Mouse (Mus musculus): Measurements from ENCODE around the gene Smarcc2. TPM values are rescaled to one million over a fixed set of nuclear protein-coding genes. Genes with fewer than 3 reads are reported as not detected.

Smarcc2 gene
- polyA plus RNA-seq, 1 experiment from 2014 or later, result 28.9 TPM

DNA sequence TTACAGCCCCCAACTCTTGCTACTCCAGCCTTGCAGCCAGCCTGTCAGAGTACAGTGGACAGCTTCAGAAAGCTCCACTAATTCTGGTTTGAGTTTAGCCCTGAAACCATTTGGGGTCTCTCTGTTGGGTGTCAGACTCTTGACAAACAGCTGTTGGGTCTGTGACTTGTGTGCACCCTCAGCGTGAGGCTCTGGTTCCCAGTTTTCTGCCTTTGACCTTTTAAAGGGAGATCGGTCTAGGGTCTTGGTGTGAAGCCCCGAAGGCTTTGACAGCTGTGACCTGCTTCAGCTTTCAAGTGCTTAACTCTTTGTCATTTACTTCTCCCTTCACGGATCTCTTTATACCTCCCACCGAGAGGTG, 1.2 kb downstream of the Smarcc2 start:
- ATAC-seq (no peak), DNase-seq (ENCODE audit: low spot score) (no peak)
- Histone ChIP-seq H3K4me3 (ENCODE audit: low read depth, low read length) (peak overlapping the region; percentile 85), H3K9ac (replicated peaks; ENCODE audit: low read depth) (peak overlapping the region; percentile 76; the same call in 1 of the 2 replicates), H3K9me3 (ENCODE audit: low read length) (no peaks in the 10 kb centered on the region), H3K27ac (ENCODE audit: low read length) (no peak overlapping the region), H3K27me3 (replicated peaks; ENCODE audit: insufficient read depth, low read length) (no peaks in the 10 kb centered on the region), H3K36me3 (ENCODE audit: insufficient read depth, low read length) (peaks cover 23% of the 10 kb centered on the region; the same call in 1 of the 2 replicates), H3K4me2 (replicated peaks; ENCODE audit: low read depth, low read length) (peak overlapping the region; percentile 79), H3K4me1 (ENCODE audit: insufficient read depth, low read depth, low read length) (0 out of 2 replicates have a peak, but pooled peaks cover 11% of the 10 kb centered on the region)
- TF ChIP-seq CTCF (IDR thresholded peaks at IDR 0.05) (no peak), EP300 (IDR thresholded peaks at IDR 0.05) (no peak)
- 3% methylated on average over 5 of the region's 5 CpGs for WGBS

DNA sequence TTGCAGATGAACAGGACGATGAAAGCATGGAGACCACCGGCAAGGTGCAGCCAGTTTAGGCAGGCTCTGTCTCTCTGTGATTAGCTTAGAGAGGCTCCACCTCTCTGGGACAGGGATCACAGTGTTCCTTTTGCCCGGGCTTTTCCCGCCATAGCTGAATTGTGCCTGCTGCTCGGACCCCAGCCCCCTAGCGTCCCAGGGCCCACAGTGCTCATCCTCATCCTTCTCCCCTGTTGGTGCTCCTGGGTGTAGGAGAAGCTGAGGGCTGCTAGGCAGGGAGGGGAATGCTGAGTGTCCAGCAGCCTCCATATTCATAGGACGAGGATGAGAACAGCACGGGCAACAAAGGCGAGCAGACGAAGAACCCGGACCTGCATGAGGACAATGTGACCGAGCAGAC, 15.3 kb downstream of the Smarcc2 start:
- no peak for DNase-seq (ENCODE audit: low spot score)
- H3K36me3 ChIP-seq (ENCODE audit: insufficient read depth, low read length), result peaks cover 40% of the 10 kb centered on the region

DNA sequence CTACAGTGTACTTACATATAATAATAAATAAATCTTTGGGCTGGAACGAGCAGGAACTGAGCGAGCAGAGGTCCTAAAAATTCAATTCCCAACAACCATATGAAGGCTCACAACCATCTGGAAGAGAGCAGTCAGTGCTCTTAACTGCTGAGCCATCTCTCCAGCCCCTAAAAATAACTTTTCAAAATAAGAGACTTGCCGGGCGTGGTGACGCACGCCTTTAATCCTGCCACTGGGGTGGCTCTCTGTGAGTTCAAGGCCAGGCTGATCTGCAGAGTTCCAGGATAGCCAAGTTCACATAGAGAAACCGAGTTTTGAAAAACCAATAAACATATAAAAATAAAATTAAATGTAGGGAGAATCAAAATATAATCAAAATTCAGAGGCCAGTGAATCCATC, 27.3 kb downstream of the Smarcc2 start:
- Histone ChIP-seq H3K4me1 (ENCODE audit: insufficient read depth, low read depth, low read length) (no peaks in the 10 kb centered on the region), H3K4me3 (ENCODE audit: low read depth, low read length) (no peak overlapping the region), H3K27ac (ENCODE audit: low read length) (no peak overlapping the region), H3K36me3 (ENCODE audit: insufficient read depth, low read length) (peaks cover 55% of the 10 kb centered on the region), H3K27me3 (replicated peaks; ENCODE audit: insufficient read depth, low read length) (no peaks in the 10 kb centered on the region), H3K9me3 (ENCODE audit: low read length) (no peaks in the 10 kb centered on the region), H3K4me2 (replicated peaks; ENCODE audit: low read depth, low read length) (no peak overlapping the region), H3K9ac (replicated peaks; ENCODE audit: low read depth) (no peak overlapping the region)
- WGBS, result 81% methylated on average over 7 of the region's 7 CpGs
- DNase-seq (ENCODE audit: low spot score) (no peak), ATAC-seq (no peak)
- TF ChIP-seq CTCF (IDR thresholded peaks at IDR 0.05) (no peak), EP300 (IDR thresholded peaks at IDR 0.05) (no peak)

More for the DNA sequence above, 15.3 kb downstream of the Smarcc2 start:
- Histone ChIP-seq H3K9ac (replicated peaks; ENCODE audit: low read depth) (no peak overlapping the region), H3K4me3 (ENCODE audit: low read depth, low read length) (no peak overlapping the region), H3K27ac (ENCODE audit: low read length) (no peak overlapping the region), H3K4me2 (replicated peaks; ENCODE audit: low read depth, low read length) (no peak overlapping the region), H3K4me1 (ENCODE audit: insufficient read depth, low read depth, low read length) (no peaks in the 10 kb centered on the region), H3K9me3 (ENCODE audit: low read length) (no peaks in the 10 kb centered on the region), H3K27me3 (replicated peaks; ENCODE audit: insufficient read depth, low read length) (no peaks in the 10 kb centered on the region)
- no peak for ATAC-seq
- no peak for TF ChIP-seq EP300 (IDR thresholded peaks at IDR 0.05)
- TF ChIP-seq CTCF (IDR thresholded peaks at IDR 0.05), result no peak
- WGBS, result 84% methylated on average over 11 of the region's 12 CpGs

DNA sequence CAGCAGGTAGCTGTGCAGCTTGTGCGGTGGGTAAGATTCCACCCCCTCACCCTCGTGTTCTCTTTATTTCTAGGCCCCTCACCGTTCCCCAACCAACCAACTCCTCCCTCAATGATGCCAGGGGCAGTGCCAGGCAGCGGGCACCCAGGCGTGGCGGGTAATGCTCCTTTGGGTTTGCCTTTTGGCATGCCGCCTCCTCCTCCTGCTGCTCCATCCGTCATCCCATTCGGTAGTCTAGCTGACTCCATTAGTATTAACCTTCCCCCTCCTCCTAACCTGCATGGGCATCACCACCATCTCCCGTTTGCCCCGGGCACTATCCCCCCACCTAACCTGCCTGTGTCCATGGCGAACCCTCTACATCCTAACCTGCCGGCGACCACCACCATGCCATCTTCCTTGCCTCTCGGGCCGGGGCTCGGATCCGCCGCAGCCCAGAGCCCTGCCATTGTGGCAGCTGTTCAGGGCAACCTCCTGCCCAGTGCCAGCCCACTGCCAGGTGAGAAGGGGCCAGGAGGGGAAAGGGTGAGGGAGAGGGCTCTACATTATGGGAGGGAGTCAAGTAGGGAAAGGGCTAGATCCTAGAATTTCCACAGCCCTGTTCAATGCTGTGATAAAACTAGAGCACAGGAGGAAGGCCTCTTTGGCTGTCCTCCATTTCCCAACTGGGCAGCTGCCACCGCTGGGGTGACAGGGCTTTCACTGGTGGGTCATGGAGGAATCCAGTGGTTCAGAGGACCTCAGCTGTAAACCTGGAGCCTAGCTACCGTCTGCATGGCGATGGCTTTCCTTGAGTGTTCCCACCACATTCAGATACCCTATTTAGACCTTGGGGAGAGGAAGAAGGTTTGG, 29.0 kb downstream of the Smarcc2 start:
- Histone ChIP-seq H3K36me3 (ENCODE audit: insufficient read depth, low read length) (peaks cover 39% of the 10 kb centered on the region), H3K27ac (ENCODE audit: low read length) (no peak overlapping the region), H3K4me3 (ENCODE audit: low read depth, low read length) (no peak overlapping the region), H3K4me1 (ENCODE audit: insufficient read depth, low read depth, low read length) (no peaks in the 10 kb centered on the region), H3K4me2 (replicated peaks; ENCODE audit: low read depth, low read length) (no peak overlapping the region), H3K9ac (replicated peaks; ENCODE audit: low read depth) (no peak overlapping the region), H3K27me3 (replicated peaks; ENCODE audit: insufficient read depth, low read length) (no peaks in the 10 kb centered on the region), H3K9me3 (ENCODE audit: low read length) (no peaks in the 10 kb centered on the region)
- DNase-seq (ENCODE audit: low spot score) (no peak), ATAC-seq (no peak)
- 88% methylated on average over 22 of the region's 22 CpGs for WGBS
- TF ChIP-seq EP300 (IDR thresholded peaks at IDR 0.05) (no peak), CTCF (IDR thresholded peaks at IDR 0.05) (no peak)

DNA sequence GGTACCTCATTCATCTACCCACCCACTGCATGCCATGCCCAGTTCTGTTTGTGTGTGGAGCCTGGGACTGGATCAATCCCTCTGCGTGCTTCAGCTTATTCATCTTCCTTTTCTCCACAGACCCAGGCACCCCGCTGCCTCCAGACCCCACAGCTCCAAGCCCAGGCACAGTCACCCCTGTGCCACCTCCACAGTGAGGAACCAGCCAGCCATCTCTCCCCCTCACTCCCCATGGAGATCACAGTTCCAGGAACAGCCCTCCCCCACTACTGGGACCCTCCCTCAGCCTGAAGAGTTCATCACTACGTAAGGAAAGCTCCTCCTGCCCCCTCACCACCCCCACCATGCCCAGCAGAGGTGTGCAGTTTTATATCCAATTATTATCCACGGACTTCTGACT, 29.7 kb downstream of the Smarcc2 start:
- TF ChIP-seq EP300 (IDR thresholded peaks at IDR 0.05), result no peak
- TF ChIP-seq CTCF (IDR thresholded peaks at IDR 0.05), result no peak
- 69% methylated on average over 4 of the region's 4 CpGs for WGBS
- Histone ChIP-seq H3K36me3 (ENCODE audit: insufficient read depth, low read length) (peaks cover 35% of the 10 kb centered on the region), H3K4me1 (ENCODE audit: insufficient read depth, low read depth, low read length) (no peaks in the 10 kb centered on the region), H3K9me3 (ENCODE audit: low read length) (no peaks in the 10 kb centered on the region), H3K9ac (replicated peaks; ENCODE audit: low read depth) (no peak overlapping the region), H3K4me2 (replicated peaks; ENCODE audit: low read depth, low read length) (no peak overlapping the region), H3K4me3 (ENCODE audit: low read depth, low read length) (no peak overlapping the region), H3K27ac (ENCODE audit: low read length) (no peak overlapping the region), H3K27me3 (replicated peaks; ENCODE audit: insufficient read depth, low read length) (no peaks in the 10 kb centered on the region)
- DNase-seq (ENCODE audit: low spot score) (no peak), ATAC-seq (no peak)

DNA sequence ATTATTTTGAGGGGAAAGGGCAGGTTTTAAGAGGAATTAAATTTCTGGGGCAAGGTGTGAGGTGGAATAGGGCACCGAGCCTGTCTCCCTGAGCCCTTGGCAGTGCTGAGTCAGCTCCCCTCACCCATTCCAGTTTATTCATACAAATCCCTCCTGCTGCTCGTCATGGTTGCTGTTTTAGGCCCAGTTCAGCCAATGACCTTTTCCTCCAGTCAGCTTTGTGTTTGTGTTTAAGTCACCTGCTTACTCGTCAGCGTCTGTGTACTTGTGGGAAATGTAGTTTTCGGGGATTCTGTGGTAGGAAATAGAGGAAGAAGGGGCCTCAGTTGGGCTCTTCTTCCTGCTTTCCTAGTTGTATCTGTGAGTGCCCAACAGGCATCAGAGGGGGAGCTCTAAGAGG, 30.3 kb downstream of the Smarcc2 start:
- ATAC-seq (no peak), DNase-seq (ENCODE audit: low spot score) (peak; percentile 50)
- Histone ChIP-seq H3K4me3 (ENCODE audit: low read depth, low read length) (no peak overlapping the region), H3K27ac (ENCODE audit: low read length) (no peak overlapping the region), H3K9me3 (ENCODE audit: low read length) (no peaks in the 10 kb centered on the region), H3K36me3 (ENCODE audit: insufficient read depth, low read length) (peaks cover 33% of the 10 kb centered on the region), H3K27me3 (replicated peaks; ENCODE audit: insufficient read depth, low read length) (no peaks in the 10 kb centered on the region), H3K9ac (replicated peaks; ENCODE audit: low read depth) (no peak overlapping the region), H3K4me2 (replicated peaks; ENCODE audit: low read depth, low read length) (no peak overlapping the region), H3K4me1 (ENCODE audit: insufficient read depth, low read depth, low read length) (no peaks in the 10 kb centered on the region)
- TF ChIP-seq CTCF (IDR thresholded peaks at IDR 0.05), result no peak
- no peak for TF ChIP-seq EP300 (IDR thresholded peaks at IDR 0.05)
- WGBS, result 46% methylated on average over 5 of the region's 5 CpGs
